Mouse (Mus musculus) lung, postnatal 14 days (tissue): ENCODE measurements at regions not wholly inside any gene's neighbourhood (a gene's known extent, or its start where the extent isn't known, plus 50 kb on each side); places are given as distances from the start of the nearest gene placed in this dataset.

Experiments used
- DNase-seq: peaks from one replicate; pipeline ENCODE4 v3.0.0; 2021

DNA sequence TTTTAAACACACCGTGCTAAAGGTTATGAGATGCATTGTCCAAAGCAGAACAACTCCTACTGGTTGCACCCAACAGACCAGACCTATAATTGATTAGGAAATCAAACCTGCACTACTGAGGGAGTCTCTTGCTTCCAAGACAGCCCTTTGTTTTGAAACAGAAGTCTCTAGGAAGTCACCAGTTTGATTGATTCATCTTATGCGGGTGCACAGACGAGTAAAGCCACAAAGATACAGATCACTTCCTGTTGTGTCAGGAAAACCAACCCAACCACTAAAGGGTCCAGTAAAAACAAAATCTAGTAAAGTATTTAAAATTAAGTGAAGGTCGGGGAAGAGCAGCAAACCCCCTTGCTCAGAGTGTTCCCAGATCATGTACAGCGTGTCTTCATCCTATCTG is 58.3 kb upstream of the N6amt1 start:
- DNase-seq, result no peak

DNA sequence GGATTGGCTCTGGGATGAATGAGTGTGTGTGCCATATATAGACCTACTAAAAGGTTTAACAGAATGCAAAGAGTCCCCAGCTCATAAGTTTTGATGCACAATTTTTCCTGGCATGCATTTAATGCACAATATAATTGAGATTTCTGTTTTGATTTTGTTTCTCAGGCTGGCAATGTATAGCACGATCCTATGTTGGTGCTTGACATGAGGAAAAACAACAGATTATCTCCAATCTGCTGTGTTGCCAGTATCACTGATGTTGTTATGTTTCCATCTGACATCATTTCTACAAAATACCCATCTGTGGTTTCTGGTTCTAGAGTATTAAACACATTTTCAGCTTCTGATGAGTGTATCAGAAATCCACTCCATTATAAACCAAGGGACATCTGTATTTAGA is 61.2 kb upstream of the N6amt1 start:
- DNase-seq, result no peak

DNA sequence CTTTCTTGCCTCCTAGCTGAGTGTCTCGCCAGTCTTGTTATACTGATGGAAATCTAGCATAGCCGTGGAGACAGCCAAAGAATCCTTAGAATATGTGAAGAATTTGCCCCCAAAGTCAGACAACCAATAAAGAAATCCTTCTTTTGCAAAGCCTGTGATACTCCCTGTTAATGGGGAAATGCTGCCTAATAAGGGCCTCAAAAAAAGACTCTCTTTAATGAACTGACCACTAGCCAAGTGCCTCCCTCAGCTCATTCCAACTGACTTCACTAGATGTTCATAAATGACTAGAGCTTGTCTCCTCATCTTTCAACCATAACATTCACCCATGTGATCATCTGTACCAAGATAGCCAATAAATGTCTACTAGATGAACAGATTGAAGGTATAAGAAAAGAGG is 62.3 kb upstream of the N6amt1 start:
- no peak for DNase-seq

DNA sequence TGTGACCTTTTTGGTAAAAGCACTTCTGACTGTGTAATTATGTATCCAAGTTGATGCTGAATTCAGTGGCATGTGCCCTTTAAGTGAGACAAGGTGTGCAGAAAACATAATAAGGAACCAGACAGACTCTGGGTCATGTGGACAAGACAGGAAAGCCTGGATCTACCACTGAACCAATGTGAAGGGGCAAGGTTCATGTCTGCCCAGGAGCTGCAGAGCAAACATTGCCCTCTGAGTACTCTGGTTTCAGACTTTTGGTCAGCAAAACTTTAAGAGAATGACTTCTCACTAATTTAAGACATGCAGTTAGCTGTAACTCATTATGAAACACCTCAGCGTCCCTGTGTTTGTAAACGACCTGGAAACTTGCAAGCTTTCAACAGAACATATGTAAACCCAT is 68.3 kb upstream of the N6amt1 start:
- DNase-seq, result no peak

DNA sequence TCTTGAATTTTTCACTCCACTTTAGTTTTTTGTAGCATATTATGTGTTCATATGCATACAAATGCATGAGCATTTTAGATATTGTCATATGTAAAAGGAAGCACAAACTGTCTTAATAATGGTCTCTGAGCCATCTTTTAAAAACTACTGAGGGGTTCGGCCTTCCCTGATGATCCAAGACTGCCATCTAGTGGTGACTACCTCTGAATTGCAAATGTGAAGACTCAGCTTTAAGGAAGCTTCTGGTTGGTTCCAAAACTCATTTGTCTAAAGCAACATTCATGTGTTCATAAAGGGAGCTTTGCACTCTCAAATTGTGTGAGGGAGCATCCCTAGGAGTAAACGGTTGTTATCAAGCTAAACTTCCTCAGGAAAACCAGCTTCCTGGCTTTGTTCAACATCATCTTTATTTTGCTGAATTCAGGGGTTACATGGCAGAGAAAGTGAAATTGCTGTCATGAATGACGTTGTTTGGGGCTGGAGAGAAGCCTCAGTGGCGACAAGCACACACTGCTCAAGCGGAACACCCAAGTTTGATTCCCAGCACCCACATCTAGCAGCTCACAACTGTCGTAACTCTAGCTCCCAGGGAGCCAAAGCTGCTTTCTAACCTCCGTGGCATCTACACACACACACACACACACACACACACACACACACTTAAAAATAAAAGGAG is 69.0 kb upstream of the N6amt1 start:
- DNase-seq, result no peak

DNA sequence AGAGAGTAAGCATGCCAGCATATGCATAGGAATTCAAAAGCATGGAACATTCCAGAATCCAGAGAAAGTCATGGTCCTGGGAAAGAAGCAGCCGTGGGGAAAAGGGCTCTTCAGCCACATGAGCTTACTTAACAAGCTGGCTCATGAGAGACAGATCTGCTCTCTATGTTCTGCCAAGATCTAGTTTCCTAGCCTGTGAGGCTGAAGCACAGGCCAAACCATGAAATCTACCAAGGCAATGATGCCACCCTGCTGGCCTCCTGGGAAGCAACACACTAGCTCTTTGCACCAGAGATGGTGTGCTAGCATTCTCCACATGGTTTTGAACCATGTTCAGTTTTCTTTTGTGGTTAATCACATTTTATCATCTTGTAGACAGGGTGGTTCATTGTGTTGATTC is 75.5 kb upstream of the N6amt1 start:
- DNase-seq, result no peak

DNA sequence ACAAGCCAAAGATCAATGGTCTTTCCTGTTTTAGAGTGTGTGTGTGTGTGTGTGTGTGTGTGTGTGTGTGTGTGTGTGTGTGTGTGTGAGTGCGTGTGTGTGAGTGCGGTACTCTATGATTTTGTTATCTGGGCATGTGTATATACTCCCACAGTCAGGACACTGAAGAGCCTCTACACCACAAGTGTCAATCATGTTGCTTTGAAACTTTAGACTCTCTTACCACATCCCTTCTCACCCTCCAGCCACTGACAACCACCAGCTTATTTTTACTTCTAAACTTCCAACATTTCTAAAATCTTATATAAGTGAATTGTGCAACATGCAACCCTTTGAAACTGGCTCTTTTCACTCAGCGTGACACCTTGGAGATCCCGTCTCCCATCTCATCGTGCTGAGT is 81.6 kb upstream of the N6amt1 start:
- no peak for DNase-seq

DNA sequence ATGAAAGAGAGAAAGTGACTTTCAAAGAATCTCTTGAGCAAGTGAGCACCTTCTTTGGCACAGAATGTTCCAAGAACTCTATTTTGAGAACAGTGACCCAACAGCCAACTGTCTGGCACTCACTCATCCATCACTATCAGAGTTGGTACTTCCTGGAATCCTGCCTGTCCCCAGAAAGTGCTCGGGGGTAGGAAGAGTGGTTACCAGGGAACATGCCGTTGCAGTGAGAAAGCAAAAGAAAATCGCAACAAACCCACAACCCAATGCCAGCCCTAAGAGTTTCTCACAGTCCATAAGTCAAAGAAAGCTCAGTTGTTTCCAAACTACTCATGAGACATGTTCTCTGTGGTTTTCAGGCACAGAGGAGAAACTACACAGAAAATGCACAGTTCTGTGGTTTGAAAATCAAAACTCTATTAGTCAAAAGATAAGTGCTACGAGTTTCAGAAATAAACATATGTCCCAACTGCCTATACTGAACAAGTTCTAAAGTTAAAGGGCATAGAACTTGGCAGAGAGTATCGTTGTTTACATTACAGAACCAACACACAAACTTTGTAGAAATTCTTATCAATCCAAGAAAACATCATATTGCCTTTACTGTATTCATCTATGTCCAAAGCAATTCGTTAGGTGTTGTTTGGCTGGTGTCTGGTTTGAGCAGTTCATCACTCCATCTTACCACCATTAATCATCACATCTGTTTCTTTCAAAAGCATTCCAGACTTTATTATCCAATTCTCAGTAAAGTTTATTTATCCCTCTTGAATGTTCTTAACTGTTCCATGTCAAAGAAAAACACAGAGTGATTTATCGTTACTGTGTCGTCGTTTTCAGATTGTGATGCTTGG is 85.8 kb upstream of the N6amt1 start:
- DNase-seq, result peak; percentile 30

DNA sequence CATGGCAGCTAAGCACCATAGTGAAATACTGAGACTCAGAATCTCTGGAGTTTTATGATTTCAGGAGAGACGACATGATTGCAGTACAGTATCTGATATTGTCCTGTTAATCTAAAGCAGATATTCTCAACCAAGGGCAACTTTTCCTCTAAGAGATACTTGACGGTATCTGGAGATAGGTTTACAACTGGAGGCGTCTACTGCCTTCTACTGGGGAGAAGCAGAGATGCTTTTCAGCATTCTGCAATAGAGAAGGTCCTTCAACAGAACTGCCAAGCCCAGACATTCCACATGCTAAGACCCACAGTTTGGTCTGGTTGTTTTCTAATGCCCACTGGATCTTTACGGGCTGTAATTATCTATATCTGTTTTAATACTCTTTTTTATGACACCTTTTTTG is 86.5 kb upstream of the N6amt1 start:
- no peak for DNase-seq

DNA sequence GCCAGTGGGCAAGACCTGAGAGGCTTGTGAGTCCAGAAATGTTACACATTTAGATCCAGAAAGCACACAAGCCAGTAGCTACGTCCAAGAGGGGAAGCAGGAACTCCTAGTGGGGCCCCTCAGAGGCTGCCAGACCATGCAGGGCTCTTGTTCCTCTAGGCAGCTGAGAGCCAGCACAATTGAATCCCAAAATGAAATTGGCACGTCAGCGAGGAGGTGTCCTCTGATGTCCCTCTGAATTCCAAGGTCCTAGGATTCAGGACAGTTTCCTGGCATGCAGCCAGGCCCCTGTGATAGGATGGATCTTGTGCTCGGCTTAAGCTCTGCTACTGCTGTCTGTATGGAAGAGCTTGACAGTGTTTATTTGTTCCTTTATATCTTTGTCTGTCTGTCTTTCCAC is 90.4 kb upstream of the N6amt1 start:
- peak; percentile 71 for DNase-seq

DNA sequence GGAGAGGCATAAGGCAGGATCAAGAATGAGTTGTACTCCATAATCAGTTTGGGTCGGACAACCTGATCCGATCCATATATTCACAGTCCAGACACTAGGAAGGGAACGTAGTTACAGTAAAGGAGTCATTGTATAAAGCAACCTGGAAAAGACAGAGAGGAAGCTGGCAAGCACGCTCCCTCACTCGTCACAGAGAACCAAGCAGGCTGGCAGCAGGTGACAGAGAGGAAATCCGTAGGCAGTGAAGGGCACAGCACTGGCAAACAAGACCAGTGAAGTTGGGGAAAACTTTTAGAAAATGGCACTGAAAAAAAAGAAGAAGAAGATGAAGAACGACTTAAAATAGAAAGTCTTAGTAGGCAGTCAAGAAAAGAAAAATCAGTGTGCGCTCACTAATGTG is 90.9 kb upstream of the N6amt1 start:
- DNase-seq, result no peak

DNA sequence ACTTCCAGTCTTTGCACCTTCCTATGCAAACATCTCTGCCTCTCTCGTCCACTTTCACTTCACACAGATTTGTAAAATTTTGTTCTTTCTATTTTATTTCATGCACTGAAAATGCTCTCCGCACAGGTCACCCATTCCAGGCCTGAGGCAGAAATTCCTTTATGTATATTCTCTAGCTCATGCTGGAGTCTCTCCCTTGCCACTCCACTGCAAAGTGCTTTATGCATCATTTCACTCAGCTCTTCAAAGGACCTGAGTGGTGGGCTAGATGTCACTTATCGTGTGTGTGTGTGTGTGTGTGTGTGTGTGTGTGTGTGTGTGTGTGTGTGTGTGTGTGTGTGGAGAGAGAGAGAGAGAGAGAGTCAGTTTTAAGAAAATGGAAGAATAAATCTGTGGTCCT is 91.5 kb upstream of the N6amt1 start:
- no peak for DNase-seq

DNA sequence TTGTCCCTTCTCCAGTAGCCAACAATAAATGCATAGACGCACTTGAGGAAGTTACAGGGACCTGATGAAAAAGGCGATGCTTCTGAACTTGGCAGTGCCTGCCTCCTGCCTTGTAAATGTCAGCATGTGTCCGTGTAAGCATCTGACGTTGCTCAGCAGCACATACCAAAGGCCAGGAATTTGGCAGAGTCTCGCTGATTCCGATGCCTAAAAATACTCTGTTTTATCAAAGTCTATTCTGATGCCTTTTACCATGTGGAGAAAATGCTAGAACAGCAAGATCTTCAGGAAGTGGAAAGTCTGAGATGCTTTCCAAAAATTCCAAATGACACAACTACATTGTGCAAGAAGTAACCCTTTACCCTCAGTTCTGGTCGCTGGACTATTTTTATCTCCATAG is 92.5 kb upstream of the N6amt1 start:
- DNase-seq, result peak; percentile 65

DNA sequence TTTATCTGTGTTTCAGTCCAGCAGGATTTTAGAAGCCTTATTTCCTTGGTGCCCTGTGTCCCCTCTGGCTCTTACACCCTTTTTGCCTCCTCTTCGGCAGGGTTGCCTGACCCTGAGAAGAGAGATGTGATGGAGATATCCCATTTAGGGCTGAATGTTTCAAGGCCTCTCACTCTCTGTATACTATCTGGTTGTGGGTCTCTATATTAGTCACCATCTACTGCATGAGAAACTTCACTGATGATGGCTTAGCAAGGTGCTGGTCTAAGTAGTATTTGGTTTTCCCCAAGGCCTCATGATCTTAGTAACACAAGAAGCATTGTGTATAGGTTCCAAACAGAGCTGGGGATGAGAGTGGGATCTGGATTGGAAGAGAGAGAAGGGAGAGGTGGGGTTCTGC is 99.2 kb upstream of the N6amt1 start:
- no peak for DNase-seq

DNA sequence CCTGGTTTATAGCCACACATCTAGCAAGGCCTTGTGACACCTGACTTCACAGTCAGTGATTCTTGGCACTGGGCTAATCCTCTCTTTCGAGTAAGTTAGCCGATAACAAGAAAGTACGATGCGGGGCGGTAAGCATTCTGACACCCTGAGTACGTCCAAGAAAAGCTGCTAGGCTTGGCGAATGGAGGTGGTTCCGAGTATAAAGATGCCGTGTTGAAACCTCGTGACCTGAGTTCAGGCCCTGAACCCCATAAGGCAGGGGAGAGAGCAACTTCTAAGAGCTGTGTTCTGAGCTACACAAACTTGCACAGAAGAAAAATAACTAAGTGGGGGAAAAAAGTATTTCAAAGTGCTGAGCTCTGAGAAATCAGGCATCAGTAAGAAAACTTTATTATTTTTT is 103.5 kb upstream of the N6amt1 start:
- no peak for DNase-seq

DNA sequence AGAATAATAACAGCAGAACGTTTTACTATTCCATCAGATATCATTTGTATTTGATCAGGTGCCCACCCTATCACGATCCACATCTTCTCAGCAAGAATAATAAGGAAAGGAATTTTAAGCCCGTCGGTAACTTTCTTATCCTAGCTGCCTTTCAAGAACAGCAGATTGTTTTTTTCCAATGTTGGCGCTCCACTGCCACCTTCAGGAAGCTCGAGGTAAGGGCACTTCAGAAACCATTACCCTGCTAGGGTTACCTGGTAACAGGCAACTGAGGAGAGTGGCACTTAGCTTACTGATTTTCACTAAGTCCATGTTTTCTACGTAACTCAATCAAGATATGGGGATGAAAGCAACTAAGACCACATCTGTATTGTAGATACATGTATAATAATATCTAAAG is 104.1 kb upstream of the N6amt1 start:
- DNase-seq, result peak; percentile 47

DNA sequence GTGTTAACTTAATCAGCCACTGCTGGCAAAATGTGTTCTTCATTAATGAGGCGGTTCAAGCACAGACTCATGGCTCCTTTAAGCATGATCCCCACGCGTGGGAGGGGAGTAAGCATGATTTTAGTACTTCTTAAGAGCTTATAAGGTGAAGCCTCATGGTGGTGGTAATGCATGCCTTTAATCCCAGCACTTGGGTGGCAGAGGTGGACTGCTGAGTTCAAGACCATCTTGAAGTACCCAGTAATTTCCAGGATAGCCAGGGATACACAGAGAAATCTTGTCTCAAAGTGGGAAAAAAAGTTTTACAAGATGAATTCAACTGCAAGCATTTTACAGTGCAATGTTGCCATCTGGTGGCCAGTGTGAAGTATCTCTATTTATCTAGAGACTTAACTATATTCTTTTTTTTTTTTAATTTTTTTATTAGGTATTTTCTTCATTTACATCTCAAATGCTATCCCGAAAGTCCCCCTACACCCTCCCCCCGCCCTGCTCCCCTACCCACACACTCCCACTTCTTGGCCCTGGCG is 105.4 kb upstream of the N6amt1 start:
- DNase-seq, result peak; percentile 73

DNA sequence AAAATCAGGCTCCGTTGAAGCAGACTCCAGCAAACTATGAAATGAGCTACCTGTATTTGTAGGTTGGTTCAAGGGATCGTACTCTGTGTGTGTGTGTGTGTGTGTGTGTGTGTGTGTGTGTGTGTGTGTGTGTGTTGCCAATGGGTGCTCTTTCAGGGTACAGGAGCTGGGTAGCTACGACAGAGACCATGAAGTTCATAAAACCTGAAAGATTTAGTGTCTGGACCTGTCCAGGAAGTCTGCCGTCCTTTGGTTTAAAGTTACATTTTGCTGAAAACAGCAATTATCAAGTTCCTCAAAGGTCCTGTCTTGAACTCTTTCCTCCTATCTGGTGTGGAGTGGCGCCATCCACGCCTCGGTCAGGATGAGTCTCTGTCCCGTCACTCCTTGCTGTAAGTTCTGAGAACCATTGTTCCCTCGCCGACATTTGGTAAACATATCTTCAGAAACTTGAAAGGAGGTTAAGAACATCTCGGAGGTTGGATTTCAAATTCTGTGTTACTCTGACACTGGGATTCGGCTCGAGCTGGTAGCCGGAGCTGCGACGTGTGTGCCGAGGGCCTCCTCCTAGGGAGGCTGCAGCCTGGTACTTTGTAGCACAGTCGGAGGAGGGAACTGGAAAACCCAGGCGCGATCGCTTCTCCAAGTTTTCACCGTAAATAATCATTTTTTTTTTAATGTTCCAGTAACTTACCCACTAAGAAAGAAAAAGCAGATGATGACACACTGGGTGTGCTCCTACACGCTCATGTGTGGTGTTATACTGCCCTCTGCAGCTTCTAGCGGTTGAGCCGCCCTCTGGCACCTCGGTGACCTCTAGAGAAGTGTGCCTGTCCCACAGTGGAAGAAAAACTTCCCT is 107.8 kb upstream of the N6amt1 start:
- DNase-seq, result peak; percentile 74

DNA sequence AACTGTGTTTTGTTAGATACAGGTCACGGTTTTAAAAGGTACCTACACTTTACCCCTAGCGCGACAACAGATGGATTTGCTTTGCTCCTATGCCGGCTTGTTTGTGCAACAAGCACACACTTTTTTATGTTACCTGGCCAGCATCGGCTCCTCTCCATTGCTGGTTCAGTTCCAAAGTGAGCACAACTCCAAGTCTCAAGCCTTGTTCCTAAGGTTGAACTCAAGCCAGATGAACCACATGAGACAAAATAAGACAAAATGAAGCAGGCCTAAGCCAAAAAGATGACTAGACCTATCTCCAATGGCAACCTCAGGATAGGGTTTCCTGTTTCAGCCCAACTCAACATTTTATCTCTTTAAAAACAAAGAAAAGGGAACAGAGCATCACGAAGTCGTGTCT is 108.5 kb upstream of the N6amt1 start:
- DNase-seq, result no peak

DNA sequence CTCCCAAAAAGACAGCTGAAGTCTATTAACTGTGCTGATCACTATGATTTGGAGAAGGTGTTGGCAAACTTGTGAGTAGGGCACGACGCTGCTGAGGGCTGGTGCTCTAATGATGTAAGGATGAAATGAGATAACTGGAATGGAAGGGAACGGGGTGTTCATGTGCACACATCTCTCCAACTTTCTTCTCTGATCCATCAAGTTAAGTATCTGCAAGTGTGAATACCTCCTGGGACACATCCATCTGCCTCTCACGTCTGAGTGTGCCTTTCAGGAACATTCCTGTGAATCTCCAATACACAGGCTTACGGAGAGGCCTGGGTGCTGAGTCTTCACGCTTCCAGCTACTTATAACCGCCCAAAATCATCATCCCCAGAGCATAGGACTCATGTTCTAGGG is 112.0 kb upstream of the N6amt1 start:
- DNase-seq, result no peak

DNA sequence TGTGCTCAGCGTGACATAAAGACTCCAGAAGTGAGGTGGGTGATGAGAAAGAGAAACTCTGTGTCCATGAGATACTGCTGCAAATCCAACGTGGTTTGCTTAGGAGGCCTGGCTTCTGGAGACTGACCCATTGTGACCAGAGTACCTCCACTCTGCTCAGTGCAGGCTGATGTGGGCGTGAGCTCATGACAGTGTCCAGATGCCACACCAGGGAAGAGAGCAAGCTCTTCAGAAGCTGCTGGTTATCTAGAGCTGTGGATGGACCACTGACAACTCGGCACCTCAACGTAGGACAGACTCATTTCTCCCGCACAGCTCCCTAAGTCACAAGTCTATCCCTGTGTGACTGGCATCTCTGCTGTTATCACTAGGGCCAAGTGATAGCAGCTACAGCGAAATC is 114.9 kb upstream of the N6amt1 start:
- no peak for DNase-seq

DNA sequence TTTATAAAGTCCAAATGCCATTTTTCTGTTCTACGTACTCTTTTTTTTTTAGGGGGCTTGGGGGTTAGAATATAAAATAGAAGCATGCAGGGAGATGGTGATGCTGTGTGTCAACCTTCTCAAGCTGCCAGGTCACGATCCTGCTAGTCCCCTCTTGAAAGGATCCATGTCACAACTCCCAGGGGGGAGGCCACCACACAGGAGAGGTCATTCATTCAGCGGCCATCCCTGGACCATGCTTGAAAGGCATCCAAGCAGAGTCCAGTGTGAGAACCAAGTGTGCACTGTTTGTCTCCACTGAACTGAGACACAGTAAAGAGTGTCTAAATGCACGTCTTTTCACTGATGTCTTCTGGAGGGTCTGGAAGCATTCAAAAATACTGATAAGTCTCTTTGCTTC is 119.8 kb upstream of the N6amt1 start:
- DNase-seq, result no peak

DNA sequence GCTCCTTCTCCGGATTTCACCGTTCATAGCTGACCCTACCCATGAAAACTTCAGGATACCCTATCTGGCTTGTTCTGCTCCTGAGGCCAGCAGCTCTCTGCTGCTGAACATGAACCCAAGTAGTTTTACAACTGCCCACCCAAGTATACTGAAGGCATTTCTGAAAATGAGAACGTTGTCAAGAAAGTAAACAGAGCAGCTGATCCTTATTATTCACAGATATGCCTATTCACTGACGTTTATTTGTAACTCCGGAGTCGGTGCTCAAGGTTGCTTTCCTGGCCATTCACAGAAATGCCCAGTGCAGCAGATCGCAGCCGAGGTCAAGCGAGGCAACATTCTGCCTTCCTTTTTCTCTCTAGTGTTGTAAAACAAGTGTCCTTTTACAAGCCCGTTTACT is 128.4 kb upstream of the N6amt1 start:
- no peak for DNase-seq

DNA sequence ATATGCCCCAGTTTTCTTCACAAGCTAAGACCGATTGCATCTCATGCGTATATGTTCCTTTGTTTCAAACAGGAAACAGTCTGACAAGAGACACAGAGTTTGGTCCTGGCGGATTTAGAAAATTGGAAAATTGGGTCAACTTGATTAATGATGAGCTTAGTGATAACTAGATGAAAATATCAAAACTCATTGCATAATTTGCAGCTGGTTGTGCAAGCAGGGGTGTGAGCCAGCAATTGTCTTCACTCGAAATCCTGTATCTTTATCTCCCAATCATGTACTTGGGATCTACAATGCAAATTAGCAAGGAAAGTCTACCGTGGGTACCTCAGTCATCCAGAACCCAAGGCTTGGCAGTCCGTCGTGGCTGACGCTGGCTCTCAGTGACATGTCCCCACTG is 128.9 kb upstream of the N6amt1 start:
- peak; percentile 42 for DNase-seq
